Mouse (Mus musculus) cerebellum, postnatal 36 days (tissue): ENCODE data around the gene Gtsf1.
A peak's percentile ranks its signal among the peaks of the same experiment; 100 is the strongest.

Experiments used
- DNase-seq, 2 experiments: peaks; one replicate each; pipeline ENCODE4 v3.0.0; 2021 to 2022; ENCODE audit warnings: mixed read lengths in 2 of 2

Gene Gtsf1

GRCm38 (mm10) chr15:103357817-103358216, 72.5 kb downstream of the Gtsf1 start:
- no peak for DNase-seq

- no peak for DNase-seq
Observed at GRCm38 (mm10) chr15:103356130-103356529, 74.1 kb downstream of the Gtsf1 start.

- DNase-seq, result no peak
Observed at GRCm38 (mm10) chr15:103355420-103355819, 74.8 kb downstream of the Gtsf1 start.

- DNase-seq, result peak; percentile 83 to 85
Observed at GRCm38 (mm10) chr15:103354690-103355089, 75.6 kb downstream of the Gtsf1 start.

- no peak for DNase-seq
Observed at GRCm38 (mm10) chr15:103353511-103354256, 76.6 kb downstream of the Gtsf1 start.

- peak; percentile 61 to 68 for DNase-seq
Observed at GRCm38 (mm10) chr15:103352856-103353255, 77.4 kb downstream of the Gtsf1 start.
